Mouse (Mus musculus) hindbrain, embryonic 15.5 days (tissue): ENCODE measurements around the gene Mylpf. TPM values are rescaled to one million over a fixed set of nuclear protein-coding genes. Genes with fewer than 3 reads are reported as not detected.

ENCODE experiments used
- ATAC-seq: fragments of 200-750 bp; cut with Nextera tagmentation; 2 replicates; pipeline ENCODE4 v1.8.0; 2017; ENCODE audit warnings: low read depth, moderate number of reproducible peaks, moderate TSS enrichment; ENCODE audit not compliant: low FRiP score
- H3K27ac ChIP-seq: fragments of 300-500 bp; sonication (generic); replicated peaks from 2 replicates; pipeline ENCODE4 v1.5.1; 2015; ENCODE audit warnings: mild to moderate bottlenecking, inconsistent platforms
- H3K27me3 ChIP-seq: fragments of 300-500 bp; sonication (generic); 2 replicates; pipeline ENCODE4 v1.6.1; 2015; ENCODE audit warnings: control low read depth, inconsistent platforms
- H3K36me3 ChIP-seq: fragments of 300-500 bp; sonication (generic); 2 replicates; pipeline ENCODE4 v1.6.1; 2015; ENCODE audit warnings: control low read depth, inconsistent platforms
- H3K4me1 ChIP-seq: fragments of 300-500 bp; sonication (generic); replicated peaks from 2 replicates; pipeline ENCODE4 v1.6.1; 2015; ENCODE audit warnings: control low read depth, inconsistent platforms
- H3K4me2 ChIP-seq: fragments of 300-500 bp; sonication (generic); 2 replicates; pipeline ENCODE4 v1.6.1; 2015; ENCODE audit warnings: moderate library complexity, mild to moderate bottlenecking, inconsistent platforms
- H3K4me3 ChIP-seq: fragments of 300-500 bp; sonication (generic); 2 replicates; pipeline ENCODE4 v1.5.1; 2015; ENCODE audit warnings: mild to moderate bottlenecking, inconsistent platforms
- H3K9ac ChIP-seq: fragments of 300-500 bp; sonication (generic); 2 replicates; pipeline ENCODE4 v1.6.1; 2015; ENCODE audit warnings: inconsistent platforms
- H3K9me3 ChIP-seq: fragments of 300-500 bp; sonication (generic); 2 replicates; pipeline ENCODE4 v1.6.1; 2016; ENCODE audit warnings: control low read depth, inconsistent platforms
- WGBS: fragments of 180-500 bp; shearing (Covaris S2); methylation state at CpG from one replicate; pipeline ENCODE4 v1.1.7; 2015; 5-methylcytosine and 5-hydroxymethylcytosine counted together
- polyA plus RNA-seq: library from polyadenylated mRNA; unstranded; fragments of >200 nt; fragmentation: Nextera tagmentation; extraction: Ambion mirVana; gene quantifications from 2 replicates; pipeline ENCODE4 v1.2.1, GENCODE M21; 2015

The Mylpf gene
- polyA plus RNA-seq, 1 experiment from 2014 or later = 4.9 TPM

DNA sequence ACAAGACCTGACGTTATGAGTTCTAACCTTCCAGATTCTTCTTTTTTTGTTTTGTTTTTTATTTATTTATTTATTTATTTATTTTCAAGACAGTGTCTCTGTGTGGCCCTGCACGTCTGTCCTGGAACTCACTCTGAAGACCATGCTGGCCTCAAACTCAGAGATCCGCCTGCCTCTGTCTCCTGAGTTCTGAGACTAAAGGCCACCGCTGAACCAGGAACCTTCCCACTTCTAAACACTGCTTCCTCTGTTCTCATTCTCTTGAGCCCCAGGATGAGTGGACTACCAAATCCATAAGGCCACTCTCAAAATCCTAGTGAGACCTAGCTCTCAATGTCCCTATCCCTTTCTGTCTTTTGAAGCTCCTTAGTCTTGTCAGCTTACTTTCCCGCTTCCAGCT is 1.2 kb downstream of the Mylpf start:
- Histone ChIP-seq H3K4me2 (peak overlapping the region; percentile 79), H3K9me3 (no peaks in the 10 kb centered on the region), H3K4me1 (peaks cover 34% of the 10 kb centered on the region), H3K36me3 (0 out of 2 replicates have a peak, but pooled peaks cover 3% of the 10 kb centered on the region), H3K4me3 (no peak overlapping the region), H3K27ac (peak overlapping the region; percentile 85), H3K27me3 (no peaks in the 10 kb centered on the region), H3K9ac (no peak overlapping the region)
- 85% methylated on average over 5 of the region's 5 CpGs for WGBS
- ATAC-seq = no peak

DNA sequence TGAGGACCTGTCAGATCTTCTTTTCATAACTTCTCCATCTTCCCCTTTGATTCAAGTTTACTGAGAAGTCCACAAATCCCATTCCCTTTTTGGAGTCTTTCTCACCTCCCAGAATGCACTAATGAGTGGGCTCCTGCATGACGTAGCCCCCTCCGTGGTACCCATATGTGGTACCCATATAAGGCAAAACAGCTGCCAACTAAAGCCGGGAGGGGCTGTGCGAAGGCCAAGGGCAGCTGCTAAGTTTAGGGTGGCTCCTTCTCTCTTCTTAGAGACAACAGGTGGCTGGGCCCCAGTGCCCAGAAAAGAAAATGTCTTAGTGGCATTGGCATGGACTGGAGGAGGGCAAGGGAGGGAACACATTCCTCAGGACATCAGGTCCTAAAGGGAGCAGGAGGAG is 1.6 kb downstream of the Mylpf start:
- Histone ChIP-seq H3K4me1 (peaks cover 33% of the 10 kb centered on the region), H3K4me3 (no peak overlapping the region), H3K36me3 (no peaks in the 10 kb centered on the region), H3K27me3 (no peaks in the 10 kb centered on the region), H3K27ac (no peak overlapping the region), H3K9me3 (no peaks in the 10 kb centered on the region), H3K4me2 (no peak overlapping the region), H3K9ac (no peak overlapping the region)
- 90% methylated on average over 4 of the region's 4 CpGs for WGBS
- ATAC-seq = no peak

DNA sequence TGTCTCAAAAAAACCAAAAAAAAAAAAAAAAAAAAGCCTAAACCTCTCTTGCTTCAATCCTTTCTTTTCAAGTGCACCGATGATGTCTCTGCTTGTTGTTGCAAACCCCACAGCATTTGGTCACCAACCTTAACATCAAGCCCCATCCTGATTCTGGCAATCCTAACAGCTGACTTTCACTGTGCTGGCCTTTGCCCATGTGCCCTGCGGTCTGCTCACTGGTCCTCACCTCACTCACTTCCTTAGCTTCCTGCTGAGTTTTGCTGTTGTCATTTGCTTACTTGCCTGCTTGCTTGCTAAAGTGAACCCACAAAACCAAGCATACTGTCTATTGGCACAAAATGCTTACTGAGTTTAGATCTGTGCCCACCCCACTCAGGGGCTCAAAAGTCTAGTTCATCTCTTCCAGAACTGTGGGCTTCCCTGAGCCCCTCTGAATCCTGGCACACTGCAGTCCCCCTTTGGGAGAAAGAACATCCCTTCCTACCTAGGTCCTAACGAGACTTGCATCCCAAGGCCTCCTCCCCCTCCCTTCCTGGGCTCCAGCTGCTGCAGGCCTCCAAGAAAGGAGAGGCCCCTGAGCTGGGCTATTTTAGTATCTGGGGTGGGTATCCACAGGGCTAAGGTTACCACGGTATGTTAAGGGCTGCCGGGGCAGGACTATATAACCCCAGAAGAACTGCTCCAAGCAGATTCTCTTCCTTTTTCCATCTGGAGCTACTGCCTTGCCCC is 2.5 kb downstream of the Mylpf start:
- WGBS = 66% methylated on average over 5 of the region's 5 CpGs
- Histone ChIP-seq H3K27me3 (no peaks in the 10 kb centered on the region), H3K4me1 (peaks cover 25% of the 10 kb centered on the region), H3K9ac (no peak overlapping the region), H3K27ac (no peak overlapping the region), H3K9me3 (no peaks in the 10 kb centered on the region), H3K36me3 (no peaks in the 10 kb centered on the region), H3K4me3 (no peak overlapping the region), H3K4me2 (no peak overlapping the region)
- ATAC-seq = no peak

DNA sequence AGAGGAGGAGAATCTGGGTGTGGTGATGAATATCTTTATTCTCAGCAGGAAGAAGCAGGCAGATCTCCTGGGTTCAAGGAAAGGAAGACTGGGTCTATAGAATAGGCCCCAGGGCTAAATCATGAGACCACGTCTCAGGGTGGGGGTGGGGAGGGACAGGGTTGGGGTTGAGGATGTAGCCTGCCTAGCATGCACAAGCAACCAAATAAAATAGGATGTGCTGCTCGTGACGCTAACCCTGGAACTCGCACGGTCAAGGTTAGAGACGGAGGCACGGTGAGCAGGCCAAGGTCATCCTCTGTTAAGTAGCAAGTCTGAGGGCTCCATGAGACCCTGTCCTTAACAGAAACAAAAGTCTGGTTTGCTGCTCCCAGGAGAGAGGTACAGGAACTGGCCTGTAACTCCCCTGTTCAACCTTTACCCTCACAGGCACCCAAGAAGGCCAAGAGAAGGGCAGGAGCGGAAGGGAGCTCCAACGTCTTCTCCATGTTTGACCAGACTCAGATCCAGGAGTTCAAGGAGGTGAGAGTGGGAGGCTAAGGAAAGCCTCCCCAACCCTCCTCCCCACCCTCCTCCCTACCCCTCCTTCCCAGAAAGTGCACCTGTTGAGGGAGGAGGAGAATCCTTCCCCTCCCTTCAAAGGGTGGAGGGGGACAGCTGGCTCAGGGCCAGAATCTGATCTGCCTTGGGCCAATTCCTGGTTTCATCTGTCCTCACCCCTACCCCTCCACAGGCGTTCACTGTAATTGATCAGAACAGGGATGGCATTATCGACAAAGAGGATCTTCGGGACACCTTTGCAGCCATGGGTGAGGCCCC is 4.0 kb downstream of the Mylpf start:
- Histone ChIP-seq H3K27ac (no peak overlapping the region), H3K4me3 (no peak overlapping the region), H3K36me3 (no peaks in the 10 kb centered on the region), H3K9me3 (no peaks in the 10 kb centered on the region), H3K9ac (no peak overlapping the region), H3K27me3 (no peaks in the 10 kb centered on the region), H3K4me2 (no peak overlapping the region), H3K4me1 (peaks cover 13% of the 10 kb centered on the region)
- no peak for ATAC-seq
- 90% methylated on average over 12 of the region's 12 CpGs for WGBS

DNA sequence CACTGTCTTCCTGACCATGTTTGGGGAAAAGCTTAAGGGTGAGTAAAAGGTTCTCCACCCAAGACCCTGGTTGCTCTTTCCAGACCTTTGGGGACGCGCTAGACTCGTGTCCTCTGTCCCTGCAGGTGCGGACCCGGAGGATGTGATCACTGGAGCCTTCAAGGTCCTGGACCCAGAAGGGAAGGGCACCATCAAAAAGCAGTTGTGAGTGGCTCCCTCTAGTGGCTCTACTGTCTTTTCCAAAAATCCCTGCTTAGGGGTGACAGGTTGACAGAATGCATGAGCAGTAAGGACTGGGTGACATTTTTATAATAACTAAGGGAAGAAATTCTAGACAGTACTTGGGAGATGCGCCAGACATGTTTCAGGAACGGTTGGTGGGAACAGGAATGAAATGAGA is 4.8 kb downstream of the Mylpf start:
- H3K4me3 ChIP-seq = no peak overlapping the region
- no peak for ATAC-seq
- H3K27ac ChIP-seq = no peak overlapping the region
- no peaks in the 10 kb centered on the region for H3K36me3 ChIP-seq
- no peaks in the 10 kb centered on the region for H3K27me3 ChIP-seq
- WGBS = 39% methylated on average over 7 of the region's 7 CpGs
- no peak overlapping the region for H3K9ac ChIP-seq
- H3K9me3 ChIP-seq = no peaks in the 10 kb centered on the region
- peaks cover 13% of the 10 kb centered on the region for H3K4me1 ChIP-seq
- H3K4me2 ChIP-seq = no peak overlapping the region

DNA sequence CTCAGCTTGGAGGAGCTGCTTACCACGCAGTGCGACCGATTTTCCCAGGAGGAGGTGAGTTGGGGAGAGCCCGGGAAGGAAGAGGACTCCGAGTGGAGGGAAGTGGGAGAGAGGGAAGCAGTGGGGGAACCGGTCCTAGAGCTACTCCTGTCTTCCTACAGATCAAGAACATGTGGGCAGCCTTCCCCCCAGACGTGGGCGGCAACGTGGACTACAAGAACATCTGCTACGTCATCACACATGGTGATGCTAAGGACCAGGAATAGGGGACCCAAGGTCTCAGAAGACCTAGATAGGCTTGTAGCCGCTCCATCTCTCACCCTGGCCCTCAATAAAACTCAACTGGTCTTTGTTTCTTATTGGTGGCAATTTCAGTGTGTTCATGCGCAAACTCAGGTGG is 5.2 kb downstream of the Mylpf start:
- H3K27ac ChIP-seq = no peak overlapping the region
- peaks cover 13% of the 10 kb centered on the region for H3K4me1 ChIP-seq
- H3K4me2 ChIP-seq = no peak overlapping the region
- no peaks in the 10 kb centered on the region for H3K9me3 ChIP-seq
- no peaks in the 10 kb centered on the region for H3K27me3 ChIP-seq
- no peak for ATAC-seq
- no peaks in the 10 kb centered on the region for H3K36me3 ChIP-seq
- H3K4me3 ChIP-seq = no peak overlapping the region
- no peak overlapping the region for H3K9ac ChIP-seq
- WGBS = 51% methylated on average over 12 of the region's 12 CpGs

DNA sequence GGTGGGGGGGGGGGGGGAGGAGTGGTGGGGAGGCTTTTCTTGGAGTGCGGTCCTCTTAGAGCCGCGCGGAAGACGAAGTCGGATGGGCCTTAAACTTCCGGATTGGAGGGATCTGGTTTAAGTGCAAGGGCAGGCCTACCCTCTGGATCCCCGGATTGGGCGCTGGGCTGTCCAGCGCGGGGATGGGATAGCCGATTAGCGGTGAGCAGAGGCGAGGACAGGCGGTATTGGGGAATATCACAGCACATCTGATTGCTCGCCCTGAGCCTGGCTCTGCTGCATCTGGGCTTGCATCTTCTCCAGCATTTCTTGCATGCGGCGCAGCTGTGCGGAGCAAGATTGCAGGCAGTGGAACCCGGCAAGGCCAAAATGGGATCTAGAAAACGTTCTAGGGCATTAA is 5.8 kb downstream of the Mylpf start:
- Histone ChIP-seq H3K4me1 (peaks cover 9% of the 10 kb centered on the region), H3K4me2 (peak overlapping the region; percentile 47), H3K27ac (no peak overlapping the region), H3K36me3 (no peaks in the 10 kb centered on the region), H3K27me3 (no peaks in the 10 kb centered on the region), H3K9me3 (no peaks in the 10 kb centered on the region), H3K9ac (0 out of 2 replicates have a peak overlapping the region, but pooled peaks have one; percentile 27), H3K4me3 (0 out of 2 replicates have a peak overlapping the region, but pooled peaks have one; percentile 10)
- WGBS = 40% methylated on average over 21 of the region's 21 CpGs
- no peak for ATAC-seq

DNA sequence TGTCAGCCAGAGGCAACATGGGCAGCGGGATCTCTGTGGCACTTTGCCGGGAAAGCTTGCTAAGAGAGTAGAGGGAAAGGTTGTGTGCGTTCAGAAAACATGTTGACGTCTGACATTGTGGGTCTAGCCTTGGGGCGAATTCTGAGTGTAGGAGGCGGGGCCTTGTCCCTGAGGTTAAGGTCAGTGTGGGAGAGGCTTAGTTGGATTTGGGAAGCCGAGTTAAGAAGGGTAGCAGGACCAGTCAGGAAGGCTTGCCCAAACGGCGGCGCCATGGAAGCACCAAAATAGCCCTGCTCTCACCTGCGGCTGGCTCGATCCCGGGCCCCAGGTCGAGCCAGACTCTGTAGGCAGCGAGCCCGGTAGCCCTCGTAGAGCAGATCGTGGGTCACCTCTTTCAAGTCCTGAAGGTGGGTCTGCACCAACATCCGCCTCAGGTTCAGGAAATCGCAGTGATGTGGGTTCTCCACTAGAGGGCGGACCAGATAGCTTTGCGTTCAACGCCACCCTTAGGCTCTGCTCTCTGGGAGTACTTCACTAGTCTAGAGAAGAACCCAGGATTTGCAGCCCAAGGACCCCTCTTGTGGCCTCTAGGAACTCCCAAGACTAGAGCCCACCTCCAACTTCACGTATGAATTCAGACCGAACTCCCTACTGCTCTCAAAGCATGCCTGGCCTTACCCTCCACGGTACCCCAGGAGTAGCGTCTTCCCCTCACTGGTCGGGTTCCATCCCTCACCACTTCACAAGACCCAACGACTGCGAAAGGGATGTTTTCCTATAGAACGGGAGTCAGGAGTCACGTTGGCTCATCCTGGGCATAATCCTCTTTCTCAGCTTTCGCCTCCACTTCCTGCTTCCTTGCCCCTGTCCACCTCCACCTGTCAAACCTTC is 6.5 kb downstream of the Mylpf start:
- no peaks in the 10 kb centered on the region for H3K36me3 ChIP-seq
- no peak overlapping the region for H3K27ac ChIP-seq
- 27% methylated on average over 33 of the region's 33 CpGs for WGBS
- 0 out of 2 replicates have a peak, but pooled peaks cover 4% of the 10 kb centered on the region for H3K4me1 ChIP-seq
- H3K4me3 ChIP-seq = peak overlapping the region; percentile 10; the same call in 1 of the 2 replicates
- H3K27me3 ChIP-seq = no peaks in the 10 kb centered on the region
- H3K9me3 ChIP-seq = no peaks in the 10 kb centered on the region
- H3K4me2 ChIP-seq = peak overlapping the region; percentile 47
- ATAC-seq = 0 out of 2 replicates have a peak, but pooled peaks have one; percentile 19
- peak overlapping the region; percentile 27; the same call in 1 of the 2 replicates for H3K9ac ChIP-seq

DNA sequence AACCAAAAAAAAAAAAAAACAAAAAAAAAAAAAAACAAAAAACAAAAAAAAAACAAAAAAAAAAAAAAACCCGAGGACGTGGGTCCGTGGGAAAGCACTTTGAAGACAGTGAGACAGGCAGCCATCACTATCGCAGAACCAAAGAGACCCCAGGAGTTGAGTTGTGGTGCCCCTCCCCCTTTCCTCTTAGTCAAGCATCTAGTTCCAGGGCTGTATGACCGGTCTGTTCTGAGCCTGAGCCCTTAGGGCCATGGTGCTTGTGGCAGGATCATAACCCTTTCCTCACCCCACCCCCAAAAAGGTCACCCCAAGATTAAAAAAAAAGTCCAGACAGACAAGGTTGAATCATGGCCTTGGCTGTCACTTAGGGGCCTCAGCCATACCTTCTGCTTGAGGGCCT is 7.6 kb downstream of the Mylpf start:
- Histone ChIP-seq H3K27me3 (no peaks in the 10 kb centered on the region), H3K9ac (no peak overlapping the region), H3K4me2 (no peak overlapping the region), H3K9me3 (no peaks in the 10 kb centered on the region), H3K27ac (no peak overlapping the region), H3K36me3 (no peaks in the 10 kb centered on the region), H3K4me3 (no peak overlapping the region), H3K4me1 (0 out of 2 replicates have a peak, but pooled peaks cover 4% of the 10 kb centered on the region)
- no peak for ATAC-seq
- 86% methylated on average over 5 of the region's 5 CpGs for WGBS

DNA sequence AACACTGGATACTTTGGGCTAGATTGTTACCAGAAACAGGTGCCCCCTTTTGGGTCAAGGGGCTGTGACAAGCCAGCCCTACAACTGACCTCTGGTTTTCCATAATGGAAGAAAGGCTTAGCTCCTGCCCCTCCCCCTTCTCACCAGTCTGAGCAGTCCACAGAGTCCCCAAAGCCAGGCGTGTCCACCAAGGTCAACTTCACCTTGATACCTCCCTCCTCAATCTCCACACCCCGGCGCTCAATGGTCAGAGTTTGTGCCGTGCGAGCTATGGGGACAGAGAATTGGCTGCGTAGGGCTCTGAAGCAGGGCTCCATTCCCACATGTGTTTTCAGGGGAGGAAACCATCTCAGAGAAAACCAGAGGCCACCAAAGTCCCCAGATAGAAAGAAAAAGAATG is 8.8 kb downstream of the Mylpf start:
- Histone ChIP-seq H3K36me3 (no peaks in the 10 kb centered on the region), H3K4me2 (no peak overlapping the region), H3K4me3 (no peak overlapping the region), H3K9me3 (no peaks in the 10 kb centered on the region), H3K4me1 (0 out of 2 replicates have a peak, but pooled peaks cover 4% of the 10 kb centered on the region), H3K27ac (no peak overlapping the region), H3K27me3 (no peaks in the 10 kb centered on the region), H3K9ac (no peak overlapping the region)
- ATAC-seq = no peak
- WGBS = 96% methylated on average over 6 of the region's 6 CpGs

DNA sequence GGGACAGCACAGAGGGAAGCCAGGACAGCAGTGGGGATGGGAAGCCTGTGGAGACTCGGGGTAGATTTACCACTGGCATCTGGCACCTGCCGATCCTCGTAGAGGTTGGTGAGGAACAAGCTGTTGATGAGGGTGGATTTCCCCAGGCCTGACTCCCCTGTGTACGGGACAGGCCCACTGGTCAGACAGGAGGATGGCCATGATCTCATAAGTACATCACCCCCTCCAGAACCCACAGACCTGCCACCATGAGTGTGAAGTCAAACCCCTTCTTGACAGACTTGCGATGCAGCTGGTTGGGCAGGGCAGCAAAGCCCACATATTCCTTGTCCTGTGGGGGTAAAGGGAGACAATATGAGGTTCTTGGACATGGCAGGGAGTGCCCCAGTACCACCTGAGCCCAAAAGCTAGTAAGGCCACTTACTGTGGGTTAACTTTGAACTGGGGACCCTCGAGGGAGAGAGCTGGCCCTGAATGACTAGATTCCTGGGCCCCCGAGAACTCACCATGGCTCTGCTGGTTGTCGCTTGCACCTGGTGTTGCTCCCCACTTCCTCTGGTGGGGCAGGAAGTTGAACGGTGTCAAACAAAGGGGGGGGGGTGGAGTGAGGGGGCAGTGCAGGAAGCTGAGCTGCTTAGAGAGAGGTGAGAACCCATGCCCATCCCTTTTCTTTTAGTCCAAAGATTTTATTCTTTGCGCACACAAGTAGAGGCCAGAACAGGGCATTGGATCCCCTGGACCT is 9.4 kb downstream of the Mylpf start:
- H3K27me3 ChIP-seq = no peaks in the 10 kb centered on the region
- H3K4me1 ChIP-seq = 0 out of 2 replicates have a peak, but pooled peaks cover 4% of the 10 kb centered on the region
- ATAC-seq = no peak
- no peak overlapping the region for H3K9ac ChIP-seq
- no peak overlapping the region for H3K27ac ChIP-seq
- H3K4me3 ChIP-seq = no peak overlapping the region
- no peaks in the 10 kb centered on the region for H3K36me3 ChIP-seq
- 78% methylated on average over 10 of the region's 10 CpGs for WGBS
- H3K4me2 ChIP-seq = no peak overlapping the region
- H3K9me3 ChIP-seq = no peaks in the 10 kb centered on the region
